Mouse (Mus musculus): ENCODE data around the gene Hist1h2ae.

The Hist1h2ae gene

DNA sequence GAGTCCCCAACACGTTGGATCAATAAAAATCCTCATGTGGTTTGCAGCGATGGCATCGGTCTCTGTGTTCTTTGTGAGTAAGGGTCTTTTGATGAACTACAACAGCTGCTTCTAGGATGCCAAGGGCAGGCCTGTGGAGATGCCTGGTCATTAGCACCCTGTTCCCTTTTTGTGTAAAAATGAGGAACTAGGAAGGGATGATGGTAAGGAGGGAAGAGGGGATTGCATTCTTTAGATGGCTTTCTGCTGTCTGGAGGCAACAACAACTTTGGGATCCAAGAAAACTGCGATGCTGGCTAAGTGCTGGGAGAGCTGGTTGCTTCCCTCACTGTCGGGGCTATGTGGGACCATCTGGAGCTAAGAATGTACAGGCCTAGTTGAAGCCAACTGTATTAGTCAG is 32.8 kb downstream of the Hist1h2ae start:
- DNase-seq (ENCODE audit: low spot score), result no peak

DNA sequence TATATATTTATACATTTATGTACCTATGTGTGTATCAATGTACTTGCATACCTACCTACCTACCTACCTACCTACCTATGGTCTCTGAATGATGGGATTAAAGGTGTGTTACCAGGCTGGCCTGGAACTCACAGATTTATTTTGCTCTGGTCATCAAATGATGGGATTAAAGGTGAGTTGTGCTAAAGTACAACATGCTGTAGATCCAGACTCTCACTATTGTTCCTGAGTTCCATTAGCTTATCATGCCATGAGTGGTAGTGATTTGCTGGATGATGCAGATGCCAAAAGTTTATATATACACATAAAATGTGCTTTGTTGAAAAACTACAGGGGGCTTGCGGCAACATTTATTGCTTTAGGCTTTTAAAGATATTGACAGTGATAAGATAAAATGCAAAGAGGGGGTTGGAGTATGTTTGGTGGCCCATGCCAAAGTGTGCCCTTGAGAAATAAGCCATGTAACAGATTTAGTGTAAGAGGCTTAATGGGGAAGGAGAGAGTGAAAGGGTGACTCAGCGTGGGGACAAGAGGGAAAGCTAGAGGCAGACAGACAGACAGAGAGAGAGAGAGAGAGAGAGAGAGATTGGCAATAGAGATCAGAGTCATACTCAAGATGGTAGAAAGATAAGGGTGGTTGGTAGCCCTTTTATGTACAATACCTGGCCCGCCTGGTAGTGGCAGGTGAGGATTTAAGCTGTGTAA is 33.9 kb downstream of the Hist1h2ae start:
- no peak for DNase-seq (ENCODE audit: low spot score)

DNA sequence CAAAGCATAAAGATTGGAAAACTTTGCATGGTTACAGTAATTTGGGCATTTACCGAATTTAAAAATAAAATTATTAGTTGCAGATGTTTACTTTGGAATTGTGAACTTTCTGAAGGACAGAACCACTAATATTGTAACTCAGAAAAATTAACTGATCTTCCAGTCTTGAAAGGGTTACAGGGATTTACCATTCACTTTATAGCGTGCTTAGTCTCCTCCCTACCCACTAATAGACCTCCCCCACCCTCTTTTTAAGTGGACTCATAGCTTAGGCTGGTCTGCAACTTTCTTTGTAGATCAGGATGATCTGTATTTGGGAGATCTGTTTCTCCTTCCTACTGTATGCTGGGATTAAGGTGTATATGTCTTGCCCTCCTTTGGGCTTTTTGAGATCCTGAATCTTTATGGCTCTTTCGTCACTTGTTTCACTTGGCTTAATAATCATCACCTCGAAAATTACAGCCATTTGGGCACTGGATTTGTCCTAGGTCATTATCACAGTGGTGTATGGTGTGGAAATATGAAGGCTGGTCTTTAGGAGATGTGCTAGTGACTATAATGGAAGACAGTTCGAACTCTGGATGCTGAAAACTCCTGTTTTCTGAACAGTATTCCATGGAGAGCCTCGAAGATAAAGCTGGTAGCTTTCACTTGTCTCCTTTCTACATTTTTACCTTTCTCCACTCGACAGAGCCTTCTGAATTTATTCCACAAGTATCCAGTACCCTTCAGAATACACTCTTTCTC is 34.8 kb downstream of the Hist1h2ae start:
- DNase-seq (ENCODE audit: low spot score), result peak; percentile 63

DNA sequence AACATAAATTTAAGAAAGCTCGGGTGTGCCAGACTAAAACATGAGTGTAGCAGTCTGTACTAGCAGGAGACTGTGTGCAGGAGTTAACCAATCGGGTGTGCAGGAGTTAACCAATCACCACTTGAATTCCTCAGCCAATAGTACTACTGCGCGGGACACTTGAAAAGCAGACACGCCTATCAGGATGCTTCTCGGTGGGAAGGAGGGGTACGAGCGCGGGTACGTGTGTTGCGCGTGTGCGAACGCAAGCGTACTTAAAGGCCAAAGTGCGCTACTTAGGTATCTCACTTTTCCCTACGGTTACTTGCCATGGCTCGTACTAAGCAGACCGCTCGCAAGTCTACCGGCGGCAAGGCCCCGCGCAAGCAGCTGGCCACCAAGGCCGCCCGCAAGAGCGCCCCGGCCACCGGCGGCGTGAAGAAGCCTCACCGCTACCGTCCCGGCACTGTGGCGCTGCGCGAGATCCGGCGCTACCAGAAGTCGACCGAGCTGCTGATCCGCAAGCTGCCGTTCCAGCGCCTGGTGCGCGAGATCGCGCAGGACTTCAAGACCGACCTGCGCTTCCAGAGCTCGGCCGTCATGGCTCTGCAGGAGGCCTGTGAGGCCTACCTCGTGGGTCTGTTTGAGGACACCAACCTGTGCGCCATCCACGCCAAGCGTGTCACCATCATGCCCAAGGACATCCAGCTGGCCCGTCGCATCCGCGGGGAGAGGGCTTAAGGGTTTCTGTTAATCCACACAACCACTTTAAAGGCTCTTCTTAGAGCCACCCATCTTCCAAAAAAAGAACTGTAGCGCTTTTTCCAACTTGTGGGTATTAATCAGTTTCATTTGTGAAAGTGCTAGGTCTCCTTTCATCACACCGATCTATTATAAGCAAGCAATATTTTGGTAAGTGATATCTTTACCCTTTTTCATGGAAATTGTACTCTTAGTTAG is 35.6 kb downstream of the Hist1h2ae start, which contains the start of gene Hist1h3g:
Gene Hist1h3g, plus strand, starts transcription at position 286 of the 939 bp plus-strand sequence.
- DNase-seq (ENCODE audit: low spot score), result peak; percentile 96

DNA sequence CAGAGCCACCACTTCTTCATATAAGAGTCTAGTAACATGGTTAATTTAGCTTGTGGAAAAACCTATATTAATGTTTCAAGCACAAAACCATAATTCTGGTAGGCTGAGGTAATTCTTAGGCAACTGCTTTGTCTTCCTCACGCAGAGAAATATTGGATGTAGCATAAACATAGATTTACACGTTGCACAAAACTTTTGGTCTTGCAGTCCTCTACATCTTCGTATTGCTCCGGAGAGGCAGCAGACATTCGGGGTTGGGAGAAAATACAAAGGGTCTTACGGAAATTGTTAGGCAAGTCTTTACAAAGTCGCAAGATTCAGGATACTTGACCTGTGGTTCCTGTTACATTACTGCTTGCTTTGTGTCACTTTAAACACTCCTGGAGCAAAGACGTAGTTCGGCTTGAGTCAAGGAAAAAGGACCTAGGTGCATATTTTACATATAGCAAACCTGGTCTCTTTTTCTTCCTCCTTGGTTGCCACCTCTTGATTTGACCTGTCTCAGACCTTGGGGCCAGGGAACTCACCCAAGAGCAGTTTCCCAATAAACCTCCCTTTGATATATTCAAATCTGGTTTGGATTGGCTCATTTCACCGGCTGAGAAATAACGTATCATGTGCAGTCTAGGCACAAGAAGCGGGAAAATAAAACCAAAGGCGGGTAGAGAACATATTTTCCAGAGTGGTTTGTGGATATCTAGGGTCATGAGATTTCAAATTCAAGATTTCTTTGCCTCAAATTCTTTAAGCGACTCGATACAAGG is 36.5 kb downstream of the Hist1h2ae start:
- no peak for DNase-seq (ENCODE audit: low spot score)

DNA sequence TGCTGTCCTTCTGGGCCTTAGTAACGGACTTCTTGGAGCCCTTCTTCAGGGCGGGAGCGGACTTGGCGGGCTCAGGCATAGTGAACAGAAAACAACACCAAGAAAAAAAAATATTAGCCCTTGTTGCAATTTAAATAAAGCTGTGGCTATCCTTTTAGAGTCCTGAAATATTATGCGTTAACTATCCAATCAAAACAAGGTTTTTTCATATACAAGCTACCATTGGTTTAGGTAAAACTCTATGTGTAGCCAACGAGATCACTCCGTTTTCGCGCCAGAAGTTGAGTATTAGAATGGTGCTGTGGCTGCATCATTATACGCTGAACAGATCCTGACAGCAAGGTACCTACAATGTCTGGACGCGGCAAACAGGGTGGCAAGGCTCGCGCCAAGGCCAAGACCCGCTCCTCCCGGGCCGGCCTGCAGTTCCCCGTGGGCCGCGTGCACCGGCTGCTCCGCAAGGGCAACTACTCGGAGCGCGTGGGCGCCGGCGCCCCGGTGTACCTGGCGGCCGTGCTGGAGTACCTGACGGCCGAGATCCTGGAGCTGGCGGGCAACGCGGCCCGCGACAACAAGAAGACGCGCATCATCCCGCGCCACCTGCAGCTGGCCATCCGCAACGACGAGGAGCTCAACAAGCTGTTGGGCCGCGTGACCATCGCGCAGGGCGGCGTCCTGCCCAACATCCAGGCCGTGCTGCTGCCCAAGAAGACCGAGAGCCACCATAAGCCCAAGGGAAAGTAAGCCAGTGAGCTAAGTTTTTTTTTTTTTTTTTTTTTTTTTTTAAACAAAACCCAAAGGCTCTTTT is 37.3 kb downstream of the Hist1h2ae start, which contains the start of gene Hist1h2af:
Gene Hist1h2af, plus strand, starts transcription at position 347 of the 808 bp plus-strand sequence.
- DNase-seq (ENCODE audit: low spot score), result peak; percentile 94

DNA sequence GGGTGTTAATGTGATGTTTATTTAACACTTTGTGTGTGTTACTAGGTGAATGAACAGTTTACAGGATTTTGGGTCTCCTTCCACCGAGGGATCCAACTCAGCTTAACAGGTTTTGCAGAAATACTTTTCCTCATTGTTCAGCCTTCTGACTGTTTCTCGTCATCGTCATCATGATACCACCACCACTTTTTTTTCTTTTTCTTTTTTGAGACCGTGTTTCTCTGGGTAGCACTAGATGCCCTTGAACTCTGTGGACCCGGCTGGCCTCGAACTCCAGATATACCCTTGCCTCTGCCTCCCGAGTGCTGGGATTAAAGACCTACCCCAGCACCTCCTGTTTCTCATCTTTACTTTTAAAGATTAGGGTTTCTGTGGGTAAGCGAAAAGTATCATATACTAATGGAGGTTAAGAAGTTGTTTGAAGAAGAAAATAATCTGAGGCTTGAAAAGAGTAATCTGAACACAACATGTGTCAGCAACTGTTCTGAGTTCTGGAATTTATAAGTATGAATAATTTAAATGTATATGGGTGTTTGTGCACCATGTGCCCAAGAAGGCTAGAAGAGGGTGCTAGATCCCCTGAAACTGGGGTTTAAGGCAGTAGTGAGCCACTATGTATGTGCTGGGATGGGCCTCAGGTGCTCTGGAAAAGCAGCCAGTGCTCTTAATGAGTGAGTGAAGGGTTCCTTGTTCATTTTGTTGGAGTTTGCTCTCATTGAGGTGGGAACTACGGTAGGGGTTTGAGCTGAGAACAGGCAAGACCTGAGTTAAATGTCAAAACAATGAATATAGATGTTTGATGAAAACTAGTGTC is 38.6 kb downstream of the Hist1h2ae start:
- DNase-seq (ENCODE audit: low spot score), result no peak

DNA sequence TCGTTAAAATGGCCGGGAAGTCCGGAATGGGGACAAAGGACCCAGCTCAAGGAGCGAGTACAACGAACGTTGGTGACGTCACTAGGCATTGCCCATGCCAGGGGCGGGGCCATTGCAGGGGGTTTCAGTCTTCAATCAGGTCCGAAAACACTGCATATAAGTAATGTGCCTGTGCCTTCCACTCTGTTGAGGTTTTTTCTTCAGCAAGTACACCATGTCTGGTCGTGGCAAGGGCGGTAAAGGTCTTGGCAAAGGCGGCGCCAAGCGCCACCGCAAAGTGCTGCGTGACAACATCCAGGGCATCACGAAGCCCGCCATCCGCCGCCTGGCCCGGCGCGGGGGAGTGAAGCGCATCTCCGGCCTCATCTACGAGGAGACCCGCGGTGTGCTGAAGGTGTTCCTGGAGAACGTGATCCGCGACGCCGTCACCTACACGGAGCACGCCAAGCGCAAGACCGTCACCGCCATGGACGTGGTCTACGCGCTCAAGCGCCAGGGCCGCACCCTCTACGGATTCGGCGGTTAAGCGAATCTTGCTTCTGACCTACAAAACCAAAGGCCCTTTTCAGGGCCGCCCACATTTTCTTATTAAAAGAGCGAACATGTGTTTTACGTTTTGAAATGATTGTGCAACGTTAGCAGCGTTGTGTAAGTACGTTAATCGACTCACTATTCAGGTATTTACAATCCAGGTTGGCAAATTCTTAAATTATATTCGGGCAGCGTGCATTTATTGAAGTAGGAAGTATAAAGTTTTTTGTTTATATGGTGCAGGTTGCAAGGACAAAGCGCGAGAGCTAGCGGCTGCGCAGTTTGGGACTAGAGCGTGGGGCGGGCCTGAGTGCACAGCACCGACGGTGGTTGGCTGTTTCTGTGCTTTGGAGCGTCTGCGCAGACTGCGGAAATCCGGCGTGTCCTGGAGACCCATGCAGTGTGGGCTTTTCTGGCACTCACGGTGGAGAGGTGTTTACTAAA is 39.8 kb downstream of the Hist1h2ae start, which contains the start of gene Hist1h4h:
Gene Hist1h4h, plus strand, starts transcription at position 150 of the 975 bp plus-strand sequence.
- DNase-seq (ENCODE audit: low spot score), result peak; percentile 98

DNA sequence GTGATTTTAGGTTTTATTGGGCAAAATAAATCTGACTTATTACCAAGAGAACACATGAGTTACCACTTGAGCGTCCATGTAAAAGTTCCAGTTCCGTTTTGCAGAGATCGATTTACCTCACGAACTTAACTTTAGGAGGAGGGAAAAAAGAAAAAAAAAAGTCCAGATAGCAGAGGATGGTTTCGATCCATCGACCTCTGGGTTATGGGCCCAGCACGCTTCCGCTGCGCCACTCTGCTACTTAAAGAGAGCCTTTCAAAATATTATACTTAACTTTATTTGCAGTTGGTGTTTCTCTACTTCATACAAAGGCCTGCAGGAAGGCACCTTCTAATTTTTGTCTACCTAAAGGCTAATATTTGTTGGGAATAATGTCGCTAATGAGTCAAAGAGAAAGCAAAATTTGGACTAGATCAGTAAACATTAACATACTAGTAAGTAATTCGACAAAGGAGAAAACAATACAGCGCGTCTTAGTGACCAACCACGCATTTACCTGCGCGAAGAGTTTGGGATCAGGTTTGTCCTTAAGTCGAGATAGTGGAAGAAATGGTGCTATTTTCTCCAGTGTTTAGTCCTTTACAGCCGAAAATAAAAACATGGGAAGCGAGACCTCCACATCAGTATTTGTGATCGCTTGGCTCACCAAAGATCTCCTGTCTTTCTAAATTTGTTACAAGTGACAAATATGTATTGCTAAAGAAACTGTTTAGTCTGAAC is 40.7 kb downstream of the Hist1h2ae start:
- peak; percentile 77 for DNase-seq (ENCODE audit: low spot score)

DNA sequence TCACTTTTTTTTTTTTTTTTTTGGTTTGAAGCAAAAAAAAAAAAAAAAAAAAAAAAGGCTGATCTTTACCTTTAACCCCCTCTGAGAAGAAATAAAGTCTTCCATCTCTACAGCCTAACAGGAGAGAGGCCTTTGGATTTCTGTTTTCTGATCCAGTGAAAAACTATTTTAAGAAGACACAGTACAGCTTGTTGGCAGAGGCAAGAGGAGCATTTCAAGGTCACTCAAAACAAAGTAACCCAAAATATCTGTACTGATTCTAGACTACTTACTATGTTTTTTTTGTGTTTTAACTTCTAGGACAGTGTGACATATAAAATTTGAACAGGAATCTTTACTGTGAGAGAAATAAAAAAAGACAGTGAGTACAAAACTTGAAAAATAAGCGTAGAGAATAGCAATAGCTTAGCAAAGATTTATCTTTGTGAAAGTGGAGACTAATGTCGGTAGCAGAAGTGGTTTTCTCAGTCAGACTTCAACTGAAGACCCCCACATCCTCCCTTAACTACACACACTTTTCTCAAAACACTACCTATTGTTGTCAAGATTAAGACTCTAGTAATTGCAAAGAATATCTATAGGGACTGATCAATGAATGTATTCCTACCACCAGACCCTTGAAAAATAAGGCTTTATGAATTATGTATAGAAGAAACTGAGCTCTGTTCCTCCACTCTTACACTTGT is 41.4 kb downstream of the Hist1h2ae start:
- DNase-seq (ENCODE audit: low spot score), result no peak

DNA sequence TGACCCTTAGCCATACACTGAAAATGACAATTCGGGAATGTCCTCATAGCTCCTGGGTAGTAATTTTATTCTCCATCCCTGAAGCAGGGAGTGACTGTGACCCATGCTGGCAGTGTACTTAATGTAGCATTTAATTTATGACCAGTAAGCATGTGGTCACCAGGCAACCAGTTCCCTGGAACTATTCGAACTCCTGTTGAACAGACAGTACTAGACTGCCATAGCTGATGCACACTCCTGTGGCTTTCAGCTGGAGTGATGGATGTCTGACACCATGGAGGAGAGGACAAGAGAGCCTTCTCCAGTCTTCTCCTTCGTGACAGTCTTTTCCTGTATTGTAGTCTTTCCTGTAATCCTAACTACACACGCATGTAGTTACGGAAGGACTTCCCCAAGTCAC is 42.0 kb downstream of the Hist1h2ae start:
- DNase-seq (ENCODE audit: low spot score), result no peak

DNA sequence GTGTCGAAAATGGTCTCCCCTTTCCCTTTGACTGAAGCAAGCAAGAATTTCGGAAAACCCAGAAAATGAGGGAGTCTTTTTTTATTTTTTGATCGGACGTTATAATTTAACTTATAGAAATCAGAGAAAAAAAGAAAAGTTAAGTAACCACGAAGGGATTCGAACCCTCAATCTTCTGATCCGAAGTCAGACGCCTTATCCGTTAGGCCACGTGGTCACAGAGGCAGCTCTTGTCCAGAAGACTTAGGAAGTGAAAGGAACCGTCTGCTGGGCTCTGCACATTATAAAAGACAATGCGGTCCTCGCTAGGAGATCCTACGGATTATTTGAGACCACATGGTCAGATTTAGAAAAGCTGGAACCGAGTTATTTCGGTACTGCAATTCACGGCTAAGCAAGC is 44.7 kb downstream of the Hist1h2ae start:
- DNase-seq (ENCODE audit: low spot score), result peak; percentile 92

DNA sequence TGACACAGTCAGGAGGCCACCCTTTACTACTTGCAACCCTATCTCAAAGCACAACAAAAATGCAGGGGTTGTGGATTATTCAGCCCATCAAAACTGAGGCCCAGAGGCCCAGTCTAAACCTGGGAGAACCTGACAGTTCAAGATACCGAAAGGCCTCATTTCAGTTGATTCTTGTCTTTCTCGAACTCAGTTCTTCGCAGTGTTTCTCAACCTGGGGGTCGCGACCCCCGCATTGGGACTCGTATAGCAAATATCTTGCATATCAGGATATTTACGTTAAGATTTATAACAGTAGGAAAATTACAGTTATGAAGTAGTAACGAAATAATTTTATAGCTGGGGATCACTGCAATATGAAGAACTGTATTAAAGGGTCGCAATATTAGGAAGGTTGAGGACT is 45.1 kb downstream of the Hist1h2ae start:
- DNase-seq (ENCODE audit: low spot score), result no peak

DNA sequence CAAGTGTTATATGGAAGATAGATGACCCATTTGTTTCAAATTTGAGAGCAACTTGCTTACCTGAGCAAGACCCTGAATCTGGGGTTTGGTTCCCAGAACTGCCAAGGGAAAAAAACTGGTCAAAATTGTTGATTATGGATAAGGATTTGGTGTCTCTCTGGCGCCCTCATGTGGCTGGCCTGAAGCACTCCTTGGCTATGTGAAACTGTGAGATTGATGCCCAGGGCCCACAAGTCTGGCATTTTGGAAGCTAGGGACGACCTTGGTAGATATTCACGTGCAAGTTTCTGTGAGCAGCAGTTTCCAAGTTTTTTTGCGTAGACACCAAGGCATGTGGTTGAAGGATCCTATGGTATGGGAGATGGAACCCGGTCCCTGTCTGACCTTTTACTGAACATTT is 46.4 kb downstream of the Hist1h2ae start:
- peak; percentile 87 for DNase-seq (ENCODE audit: low spot score)

DNA sequence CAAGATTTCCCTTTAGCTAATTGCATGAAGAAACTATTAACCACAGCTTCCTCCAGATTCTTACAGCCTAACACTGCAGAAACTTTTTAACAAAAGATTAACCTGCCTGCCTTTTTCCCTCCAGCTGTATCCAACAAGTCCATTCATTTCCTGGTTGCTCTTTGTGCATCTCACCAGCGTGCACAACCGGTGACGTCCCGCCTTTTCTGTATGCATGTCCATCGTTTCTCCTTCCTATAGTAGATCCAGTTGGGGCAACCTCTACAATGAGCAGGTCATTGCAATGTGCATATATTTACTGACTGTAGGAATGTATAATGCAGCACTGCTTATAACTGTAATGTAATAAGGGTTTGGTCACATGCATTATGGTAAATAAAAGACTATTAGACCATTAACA is 47.0 kb downstream of the Hist1h2ae start:
- no peak for DNase-seq (ENCODE audit: low spot score)

DNA sequence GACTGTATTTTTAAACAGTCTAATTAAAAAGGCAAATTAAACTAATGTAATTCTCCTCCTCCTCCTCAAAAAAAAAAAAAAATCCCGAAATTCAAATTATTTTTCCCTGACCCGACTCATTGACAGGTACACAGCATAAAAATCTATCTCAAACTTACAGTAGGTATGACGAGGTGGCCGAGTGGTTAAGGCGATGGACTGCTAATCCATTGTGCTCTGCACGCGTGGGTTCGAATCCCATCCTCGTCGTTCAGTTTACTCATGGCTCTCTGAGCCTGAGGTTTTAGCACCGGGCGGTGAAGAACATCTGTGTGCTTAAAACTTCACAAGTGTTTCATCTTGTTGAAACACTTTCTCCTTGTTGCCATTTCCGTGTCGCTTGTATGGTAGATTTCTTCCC is 49.3 kb downstream of the Hist1h2ae start:
- DNase-seq (ENCODE audit: low spot score), result peak; percentile 84

Data from c-Kit-positive CD71-positive TER-119-positive erythroid progenitor cells, embryonic 14.5 days (primary cell).